Mouse (Mus musculus): ENCODE data around the gene Vmo1.
"Not testable (repeated sequence)": the region's sequence is repeated elsewhere in the genome, so short reads cannot be mapped to it uniquely, and the experiment has no call there.

Vmo1 gene

GRCm38 (mm10) chr11:70518923-70519322 lies 4.5 kb upstream of the Vmo1 start, which contains the start of gene Gltpd2:
TSS of gene Gltpd2 (plus strand) at chr11:70519196.
- DNase-seq = no peak

GRCm38 (mm10) chr11:70518436-70518835 lies 4.0 kb upstream of the Vmo1 start:
- no peak for DNase-seq

GRCm38 (mm10) chr11:70516352-70516751 lies 1.9 kb upstream of the Vmo1 start:
- peak; percentile 45 to 47 for DNase-seq

GRCm38 (mm10) chr11:70513520-70513919 lies 896 bp downstream of the Vmo1 start:
- peak in 1 of 2 experiments; percentile 29 for DNase-seq

GRCm38 (mm10) chr11:70512709-70513342 lies 1.6 kb downstream of the Vmo1 start:
- DNase-seq = no peak

GRCm38 (mm10) chr11:70511825-70512224 lies 2.6 kb downstream of the Vmo1 start:
- DNase-seq = no peak

GRCm38 (mm10) chr11:70511242-70511641 lies 3.2 kb downstream of the Vmo1 start:
- DNase-seq = no peak

- DNase-seq = peak; percentile 48 to 73
These were observed 4.5 kb downstream of the Vmo1 start for GRCm38 (mm10) chr11:70509753-70510564.

GRCm38 (mm10) chr11:70506962-70507515 lies 7.4 kb downstream of the Vmo1 start:
- DNase-seq = no peak

GRCm38 (mm10) chr11:70506385-70506784 lies 8.0 kb downstream of the Vmo1 start:
- DNase-seq = peak; percentile 78 to 90

- DNase-seq = no peak
These were observed 9.4 kb downstream of the Vmo1 start, which contains the start of gene Tm4sf5 for GRCm38 (mm10) chr11:70504970-70505369. TSS of gene Tm4sf5 (plus strand) at chr11:70505244.

- DNase-seq = no peak
These were observed 12.4 kb downstream of the Vmo1 start for GRCm38 (mm10) chr11:70502018-70502417.

- no peak for DNase-seq
These were observed 14.0 kb downstream of the Vmo1 start for GRCm38 (mm10) chr11:70500476-70500812.

GRCm38 (mm10) chr11:70499566-70500475 lies 14.6 kb downstream of the Vmo1 start:
- peak; percentile 63 to 66 for DNase-seq

- DNase-seq = no peak
These were observed 24.7 kb downstream of the Vmo1 start for GRCm38 (mm10) chr11:70489684-70490083.

GRCm38 (mm10) chr11:70489138-70489537 lies 25.3 kb downstream of the Vmo1 start:
- no peak for DNase-seq

- no peak for DNase-seq
These were observed 26.6 kb downstream of the Vmo1 start for GRCm38 (mm10) chr11:70487816-70488215.

- peak; percentile 35 to 42 for DNase-seq
These were observed 28.9 kb downstream of the Vmo1 start for GRCm38 (mm10) chr11:70485498-70485897.

- DNase-seq = peak; percentile 71 to 77
These were observed 39.4 kb downstream of the Vmo1 start for GRCm38 (mm10) chr11:70474872-70475534.

- DNase-seq = not testable (repeated sequence)
These were observed 41.1 kb downstream of the Vmo1 start for GRCm38 (mm10) chr11:70473291-70473690.

- peak; percentile 71 to 81 for DNase-seq
These were observed 41.7 kb downstream of the Vmo1 start for GRCm38 (mm10) chr11:70472716-70473115.

GRCm38 (mm10) chr11:70469764-70470163 lies 44.7 kb downstream of the Vmo1 start:
- DNase-seq = no peak

Data from kidney, postnatal 36 days (tissue).